Mouse (Mus musculus) MEL (cell line): ENCODE results near the gene Scfd2. TPM values are rescaled to one million over a fixed set of nuclear protein-coding genes. Genes with fewer than 3 reads are reported as not detected.

Experiments
- DNase-seq: peaks from one replicate; pipeline ENCODE4 v3.0.0; 2011; ENCODE audit warnings: low read depth, low spot score
- H3K27ac ChIP-seq: 2 replicates; pipeline ENCODE4 v1.5.1; 2012; ENCODE audit warnings: low read depth, mild to moderate bottlenecking, control low read depth, low read length, moderate library complexity; ENCODE audit not compliant: control insufficient read depth
- H3K27me3 ChIP-seq, 2 experiments: fragments of 150-350 bp in 1 of 2; sonication (generic) in 1 of 2; 2 replicates each; pipeline ENCODE4 v1.6.1; 2012; ENCODE audit warnings: low read length in 2 of 2, mild to moderate bottlenecking in 2 of 2, improper control_type of control experiment in 1 of 2, moderate library complexity in 1 of 2; ENCODE audit not compliant: insufficient read depth in 2 of 2, control insufficient read depth in 1 of 2
- H3K36me3 ChIP-seq, 2 experiments: 2 replicates each; pipeline ENCODE4 v1.6.1; 2012 to 2014; ENCODE audit warnings: low read length in 2 of 2, improper control_type of control experiment in 1 of 2, inconsistent platforms in 1 of 2, mild to moderate bottlenecking in 1 of 2; ENCODE audit not compliant: insufficient read depth in 2 of 2, control insufficient read depth in 1 of 2
- H3K4me1 ChIP-seq, 2 experiments: fragments of 150-350 bp in 1 of 2; sonication (generic) in 1 of 2; 2 replicates each; pipeline ENCODE4 v1.6.1; 2012; ENCODE audit warnings: low read length in 2 of 2, improper control_type of control experiment in 1 of 2, mild to moderate bottlenecking in 1 of 2; ENCODE audit not compliant: insufficient read depth in 2 of 2, control insufficient read depth in 1 of 2
- H3K4me3 ChIP-seq, 2 experiments: fragments of 150-350 bp in 1 of 2; sonication (generic) in 1 of 2; 2 replicates each; pipeline ENCODE4 v1.5.1; 2012; ENCODE audit warnings: low read depth in 2 of 2, low read length in 2 of 2, mild to moderate bottlenecking in 2 of 2, moderate library complexity in 2 of 2, control low read depth in 1 of 2, improper control_type of control experiment in 1 of 2; ENCODE audit not compliant: control insufficient read depth in 1 of 2, insufficient read depth in 1 of 2
- H3K79me2 ChIP-seq: 2 replicates; pipeline ENCODE4 v1.6.1; 2012; ENCODE audit warnings: mild to moderate bottlenecking, low read length, moderate library complexity; ENCODE audit not compliant: control insufficient read depth, poor library complexity, insufficient read depth
- H3K9ac ChIP-seq: 2 replicates; pipeline ENCODE4 v1.6.1; 2012; ENCODE audit warnings: low read depth, mild to moderate bottlenecking, control low read depth, low read length, moderate library complexity; ENCODE audit not compliant: control insufficient read depth, poor library complexity, severe bottlenecking
- H3K9me3 ChIP-seq: fragments of 150-350 bp; sonication (generic); replicated peaks from 2 replicates; pipeline ENCODE4 v1.6.1; 2012; ENCODE audit warnings: mild to moderate bottlenecking, low read length, improper control_type of control experiment, moderate library complexity; ENCODE audit not compliant: insufficient read depth
- BHLHE40 ChIP-seq: IDR thresholded peaks from 2 replicates; pipeline ENCODE4 v1.6.1; 2012; ENCODE audit warnings: low read depth, mild to moderate bottlenecking, inconsistent platforms, low read length, improper control_type of control experiment, borderline replicate concordance
- CHD2 ChIP-seq: IDR thresholded peaks from 2 replicates; pipeline ENCODE4 v1.6.1; 2011; ENCODE audit warnings: low read length, improper control_type of control experiment
- ELF1 ChIP-seq: IDR thresholded peaks from 2 replicates; pipeline ENCODE4 v1.6.1; 2014; ENCODE audit warnings: low read depth, mild to moderate bottlenecking, inconsistent platforms, low read length, improper control_type of control experiment, moderate library complexity
- EP300 ChIP-seq, 2 experiments: IDR thresholded peaks; 2 replicates each; pipeline ENCODE4 v1.6.1; 2011; ENCODE audit warnings: improper control_type of control experiment in 2 of 2, low read length in 2 of 2, low read depth in 1 of 2, mild to moderate bottlenecking in 1 of 2
- GATA1 ChIP-seq: IDR thresholded peaks from 2 replicates; pipeline ENCODE4 v1.6.1; 2011; ENCODE audit warnings: low read depth, low read length, improper control_type of control experiment
- KAT2A ChIP-seq: conservative IDR thresholded peaks from 2 replicates; pipeline ENCODE4 v1.6.1; 2012; ENCODE audit warnings: low read depth, low read length, improper control_type of control experiment, inconsistent platforms
- MAFK ChIP-seq: IDR thresholded peaks from 2 replicates; pipeline ENCODE4 v1.6.1; 2011; ENCODE audit warnings: low read depth, mild to moderate bottlenecking, low read length, improper control_type of control experiment, borderline replicate concordance
- MAX ChIP-seq: IDR thresholded peaks from 2 replicates; pipeline ENCODE4 v1.6.1; 2011; ENCODE audit warnings: low read length, improper control_type of control experiment
- MAZ ChIP-seq: IDR thresholded peaks from 2 replicates; pipeline ENCODE4 v1.6.1; 2012; ENCODE audit warnings: low read depth, mild to moderate bottlenecking, inconsistent platforms, low read length, improper control_type of control experiment
- NRF1 ChIP-seq: IDR thresholded peaks from 2 replicates; pipeline ENCODE4 v1.6.1; 2014; ENCODE audit warnings: low read depth, mild to moderate bottlenecking, inconsistent platforms, low read length, improper control_type of control experiment, moderate library complexity; ENCODE audit not compliant: poor library complexity, insufficient read depth, severe bottlenecking
- POLR2A ChIP-seq, 2 experiments: IDR thresholded peaks; 2 replicates each; pipeline ENCODE4 v1.6.1; 2011 to 2012; ENCODE audit warnings: low read length in 2 of 2, mild to moderate bottlenecking in 2 of 2, control low read depth in 1 of 2, improper control_type of control experiment in 1 of 2, low read depth in 1 of 2, moderate library complexity in 1 of 2; ENCODE audit not compliant: control insufficient read depth in 1 of 2, insufficient read depth in 1 of 2, poor library complexity in 1 of 2
- SMC3 ChIP-seq: IDR thresholded peaks from 2 replicates; pipeline ENCODE4 v1.6.1; 2011; ENCODE audit warnings: low read depth, low read length, improper control_type of control experiment
- TAL1 ChIP-seq: IDR thresholded peaks from 2 replicates; pipeline ENCODE4 v1.6.1; 2012; ENCODE audit warnings: mild to moderate bottlenecking, inconsistent platforms, low read length, moderate library complexity, mixed read lengths
- TCF12 ChIP-seq: IDR thresholded peaks from 2 replicates; pipeline ENCODE4 v1.6.1; 2014; ENCODE audit warnings: low read depth, mild to moderate bottlenecking, inconsistent platforms, low read length, improper control_type of control experiment, moderate library complexity
- UBTF ChIP-seq: IDR thresholded peaks from 2 replicates; pipeline ENCODE4 v1.6.1; 2012; ENCODE audit warnings: low read depth, mild to moderate bottlenecking, inconsistent platforms, low read length, improper control_type of control experiment, moderate library complexity, borderline replicate concordance; ENCODE audit not compliant: insufficient read depth
- USF1 ChIP-seq: IDR thresholded peaks from 2 replicates; pipeline ENCODE4 v1.6.1; 2014; ENCODE audit warnings: low read depth, mild to moderate bottlenecking, inconsistent platforms, low read length, improper control_type of control experiment, moderate library complexity
- USF2 ChIP-seq, 2 experiments: IDR thresholded peaks; 2 replicates each; pipeline ENCODE4 v1.6.1; 2011 to 2012; ENCODE audit warnings: improper control_type of control experiment in 2 of 2, low read length in 2 of 2, borderline replicate concordance in 1 of 2, inconsistent platforms in 1 of 2, low read depth in 1 of 2, mild to moderate bottlenecking in 1 of 2; ENCODE audit not compliant: insufficient read depth in 1 of 2
- ZKSCAN1 ChIP-seq: IDR thresholded peaks from 2 replicates; pipeline ENCODE4 v1.6.1; 2012; ENCODE audit warnings: low read depth, mild to moderate bottlenecking, inconsistent platforms, low read length, improper control_type of control experiment, moderate library complexity
- ZMIZ1 ChIP-seq: IDR thresholded peaks from 2 replicates; pipeline ENCODE4 v1.6.1; 2012; ENCODE audit warnings: low read depth, mild to moderate bottlenecking, inconsistent platforms, low read length, improper control_type of control experiment, moderate library complexity
- ZNF384 ChIP-seq: IDR thresholded peaks from 2 replicates; pipeline ENCODE4 v1.6.1; 2012; ENCODE audit warnings: low read depth, mild to moderate bottlenecking, inconsistent platforms, low read length, improper control_type of control experiment
- polyA plus RNA-seq, 2 experiments: library from polyadenylated mRNA; stranded (reverse) in 1 of 2; unstranded in 1 of 2; fragments of >175 nt in 1 of 2; fragments of >200 nt in 1 of 2; gene quantifications; 2 replicates each; pipeline versions ENCODE4 v1.2.1 to v1.2.4; 2012; ENCODE audit warnings: low replicate concordance in 2 of 2, low read depth in 1 of 2; ENCODE audit not compliant: insufficient read length in 2 of 2, insufficient read depth in 1 of 2, missing spikeins in 1 of 2
- total RNA-seq: library from RNA; depleted of rRNA; stranded (reverse); fragments of 300-350 nt; gene quantifications from 2 replicates; pipeline ENCODE4 v1.2.3, GENCODE M21; 2012

The Scfd2 gene
- total and polyA plus RNA-seq, 3 experiments = 18.8 to 20.3 TPM; not detected in 1

DNA sequence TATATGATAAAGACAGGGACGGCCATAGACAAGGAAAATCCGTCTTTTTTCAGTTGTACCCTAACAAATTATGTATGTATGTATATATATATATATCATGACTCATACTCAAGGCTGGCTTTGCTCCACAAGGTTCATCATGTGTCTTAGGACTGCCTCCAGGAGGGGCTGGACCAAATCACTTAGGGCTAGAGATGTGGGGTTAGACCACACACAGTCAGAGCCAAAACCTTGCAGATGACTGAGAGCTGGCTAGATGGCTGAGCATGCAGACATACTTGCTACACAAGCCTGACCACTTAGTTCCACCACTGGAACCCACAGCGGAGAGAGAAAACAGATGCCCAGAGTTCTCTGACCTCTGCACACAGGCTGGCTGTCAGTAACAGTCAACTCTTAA, 363.5 kb downstream of the Scfd2 start:
- TF ChIP-seq NRF1 = no peak
- TF ChIP-seq USF1 = no peak
- TF ChIP-seq ELF1 = no peak
- TF ChIP-seq USF2 (IDR thresholded peaks at IDR 0.05; ENCODE audit: borderline replicate concordance in 1 of 2, insufficient read depth in 1 of 2, low read depth in 1 of 2, low read length in 2 of 2) = no peak
- no peak for TF ChIP-seq MAZ
- H3K27me3 ChIP-seq = peaks cover 0 to 7% of the 10 kb centered on the region in 2 experiments; a peak in 3 of 4 replicates

DNA sequence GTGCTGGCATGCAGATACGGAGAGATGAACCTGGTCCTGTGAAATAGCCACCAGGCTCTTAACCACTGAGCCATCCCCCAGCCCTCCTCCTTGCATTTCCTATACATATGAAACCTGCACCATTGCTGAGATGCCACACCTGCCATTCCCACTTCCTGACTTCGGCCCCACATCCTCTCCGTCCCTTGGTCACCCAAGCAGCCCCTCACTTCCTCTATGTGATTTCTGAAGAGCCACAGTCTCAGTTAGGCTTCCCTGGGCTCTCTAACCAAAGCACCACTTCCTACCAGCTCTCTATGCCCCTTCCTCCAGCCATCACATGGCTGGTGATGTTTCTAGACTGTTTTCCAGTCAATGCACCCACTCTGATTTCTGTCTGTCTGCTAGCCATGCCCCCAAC, 364.9 kb downstream of the Scfd2 start:
- Histone ChIP-seq H3K9ac (no peak overlapping the region), H3K4me1 (no peaks in the 10 kb centered on the region), H3K79me2 (no peaks in the 10 kb centered on the region), H3K4me3 (no peak overlapping the region), H3K36me3 (no peaks in the 10 kb centered on the region), H3K9me3 (no peaks in the 10 kb centered on the region), H3K27ac (no peak overlapping the region), H3K27me3 (peaks cover 0 to 7% of the 10 kb centered on the region in 2 experiments; a peak in 3 of 4 replicates)
- no peak for TF ChIP-seq NRF1
- no peak for TF ChIP-seq SMC3
- no peak for TF ChIP-seq ELF1
- TF ChIP-seq ZMIZ1 = no peak
- no peak for TF ChIP-seq GATA1
- TF ChIP-seq MAZ = no peak
- TF ChIP-seq CHD2 = no peak
- TF ChIP-seq ZNF384 = no peak
- no peak for TF ChIP-seq ZKSCAN1
- no peak for TF ChIP-seq POLR2A (IDR thresholded peaks at IDR 0.05; ENCODE audit: control insufficient read depth in 1 of 2, insufficient read depth in 1 of 2, low read depth in 1 of 2, low read length in 2 of 2, poor library complexity in 1 of 2)
- TF ChIP-seq KAT2A = no peak
- no peak for TF ChIP-seq TAL1
- no peak for TF ChIP-seq UBTF
- no peak for TF ChIP-seq MAX
- no peak for TF ChIP-seq TCF12
- no peak for TF ChIP-seq BHLHE40
- no peak for TF ChIP-seq EP300 (IDR thresholded peaks at IDR 0.05; ENCODE audit: low read depth in 1 of 2, low read length in 2 of 2)
- TF ChIP-seq USF2 (IDR thresholded peaks at IDR 0.05; ENCODE audit: borderline replicate concordance in 1 of 2, insufficient read depth in 1 of 2, low read depth in 1 of 2, low read length in 2 of 2) = no peak
- TF ChIP-seq MAFK = no peak
- DNase-seq = no peak

More for the DNA sequence above, 363.5 kb downstream of the Scfd2 start:
- Histone ChIP-seq H3K4me1 (no peaks in the 10 kb centered on the region), H3K27ac (no peak overlapping the region), H3K9ac (no peak overlapping the region), H3K4me3 (no peak overlapping the region), H3K9me3 (no peaks in the 10 kb centered on the region), H3K79me2 (no peaks in the 10 kb centered on the region), H3K36me3 (no peaks in the 10 kb centered on the region)
- DNase-seq = no peak
